Mouse (Mus musculus) limb, embryonic 10.5 days (tissue): Measurements from ENCODE around the gene Sbk2. TPM values are rescaled to one million over a fixed set of nuclear protein-coding genes. Genes with fewer than 3 reads are reported as not detected.

Experiments used
- DNase-seq: peaks from one replicate; pipeline ENCODE4 v3.0.0-alpha.2; 2017; ENCODE audit warnings: low spot score
- H3K27ac ChIP-seq: fragments of 300-500 bp; sonication (generic); 2 replicates; pipeline ENCODE4 v1.5.1; 2016; ENCODE audit warnings: mild to moderate bottlenecking
- H3K27me3 ChIP-seq: fragments of 300-500 bp; sonication (generic); 2 replicates; pipeline ENCODE4 v1.6.1; 2016; ENCODE audit warnings: low read depth, mild to moderate bottlenecking; ENCODE audit not compliant: poor library complexity, severe bottlenecking
- H3K36me3 ChIP-seq: fragments of 300-500 bp; sonication (generic); 2 replicates; pipeline ENCODE4 v1.6.1; 2016; ENCODE audit warnings: mild to moderate bottlenecking, moderate library complexity
- H3K4me1 ChIP-seq: fragments of 300-500 bp; sonication (generic); 2 replicates; pipeline ENCODE4 v1.6.1; 2016
- H3K4me3 ChIP-seq: fragments of 300-500 bp; sonication (generic); 2 replicates; pipeline ENCODE4 v1.5.1; 2016; ENCODE audit warnings: mild to moderate bottlenecking, moderate library complexity
- H3K9me3 ChIP-seq: fragments of 300-500 bp; sonication (generic); replicated peaks from 2 replicates; pipeline ENCODE4 v1.6.1; 2016; ENCODE audit warnings: mild to moderate bottlenecking
- WGBS: fragments of 180-500 bp; shearing (Covaris S2); methylation state at CpG from one replicate; pipeline ENCODE4 v1.1.7; 2016; 5-methylcytosine and 5-hydroxymethylcytosine counted together
- polyA plus RNA-seq: library from polyadenylated mRNA; unstranded; fragments of >200 nt; fragmentation: Nextera tagmentation; extraction: Ambion mirVana; gene quantifications from 2 replicates; pipeline ENCODE4 v1.2.1, GENCODE M21; 2016

Gene Sbk2
- polyA plus RNA-seq, 1 experiment from 2014 or later = 0.10 TPM

GRCm38 (mm10) chr7:4915669-4916416 is 48.4 kb downstream of the Sbk2 start:
- Histone ChIP-seq H3K27ac (peak overlapping the region; percentile 99), H3K27me3 (no peaks in the 10 kb centered on the region), H3K9me3 (0 out of 2 replicates have a peak, but pooled peaks cover 1% of the 10 kb centered on the region), H3K4me3 (peak overlapping the region; percentile 84), H3K4me1 (peaks cover 26% of the 10 kb centered on the region), H3K36me3 (peaks cover 38% of the 10 kb centered on the region)
- 22% methylated on average over 14 of the region's 14 CpGs for whole genome bisulfite sequencing
- peak; percentile 54 for DNase-seq

- H3K9me3 ChIP-seq = no peaks in the 10 kb centered on the region
- H3K4me3 ChIP-seq = peak within 1 kb of the TSS; percentile 84
- H3K27ac ChIP-seq = peak within 1 kb of the TSS; percentile 99
- peak; percentile 97 for DNase-seq
- H3K36me3 ChIP-seq = peaks cover 31% of the 10 kb centered on the region
- H3K27me3 ChIP-seq = no peaks in the 10 kb centered on the region
- H3K4me1 ChIP-seq = peaks cover 19% of the 10 kb centered on the region
- WGBS = under 1% methylated on average over 56 of the region's 56 CpGs
Observed at GRCm38 (mm10) chr7:4915007-4915665, 49.1 kb downstream of the Sbk2 start, which contains the start of gene Zfp628. Gene Zfp628 (plus strand): TSS chr7:4915217.

GRCm38 (mm10) chr7:4912248-4912647 is 52.0 kb downstream of the Sbk2 start:
- Histone ChIP-seq H3K9me3 (no peaks in the 10 kb centered on the region), H3K36me3 (peaks cover 2% of the 10 kb centered on the region), H3K4me1 (peaks cover 15% of the 10 kb centered on the region), H3K27me3 (no peaks in the 10 kb centered on the region), H3K27ac (no peak overlapping the region), H3K4me3 (no peak overlapping the region)
- no peak for DNase-seq
- 58% methylated on average over 5 of the region's 5 CpGs for WGBS

- peak; percentile 78 for DNase-seq
- H3K27ac ChIP-seq = no peak overlapping the region
Observed at GRCm38 (mm10) chr7:4911561-4911960, 52.6 kb downstream of the Sbk2 start.

GRCm38 (mm10) chr7:4906466-4906950 is 57.7 kb downstream of the Sbk2 start, which contains the start of gene Gm36210:
Gene Gm36210 (minus strand): TSS chr7:4906516.
- Histone ChIP-seq H3K4me1 (no peaks in the 10 kb centered on the region), H3K27me3 (no peaks in the 10 kb centered on the region), H3K27ac (no peak within 1 kb of the TSS), H3K36me3 (no peaks in the 10 kb centered on the region), H3K4me3 (no peak within 1 kb of the TSS), H3K9me3 (no peaks in the 10 kb centered on the region)
- WGBS = 77% methylated on average over 10 of the region's 10 CpGs
- DNase-seq = no peak

More at GRCm38 (mm10) chr7:4911561-4911960, 52.6 kb downstream of the Sbk2 start:
- Histone ChIP-seq H3K27me3 (no peaks in the 10 kb centered on the region), H3K4me3 (no peak overlapping the region), H3K36me3 (no peaks in the 10 kb centered on the region), H3K4me1 (peaks cover 9% of the 10 kb centered on the region), H3K9me3 (no peaks in the 10 kb centered on the region)
- WGBS = 46% methylated on average over 9 of the region's 9 CpGs

- WGBS = 87% methylated on average over 9 of the region's 9 CpGs
- DNase-seq = no peak
- Histone ChIP-seq H3K27ac (no peak overlapping the region), H3K36me3 (no peaks in the 10 kb centered on the region), H3K4me1 (peaks cover 7% of the 10 kb centered on the region), H3K9me3 (0 out of 2 replicates have a peak, but pooled peaks cover 2% of the 10 kb centered on the region), H3K27me3 (peaks cover 33% of the 10 kb centered on the region), H3K4me3 (no peak overlapping the region)
Observed at GRCm38 (mm10) chr7:4902404-4902803, 61.8 kb downstream of the Sbk2 start.

- Histone ChIP-seq H3K36me3 (no peaks in the 10 kb centered on the region), H3K4me3 (0 out of 2 replicates have a peak overlapping the region, but pooled peaks have one; percentile 10), H3K9me3 (0 out of 2 replicates have a peak, but pooled peaks cover 2% of the 10 kb centered on the region), H3K4me1 (peaks cover 7% of the 10 kb centered on the region), H3K27me3 (peaks cover 33% of the 10 kb centered on the region), H3K27ac (no peak overlapping the region)
- WGBS = 51% methylated on average over 8 of the region's 8 CpGs
- DNase-seq = peak; percentile 58
Observed at GRCm38 (mm10) chr7:4901171-4901570, 63.0 kb downstream of the Sbk2 start.

- H3K4me3 ChIP-seq = peak overlapping the region; percentile 21
- H3K9me3 ChIP-seq = 0 out of 2 replicates have a peak, but pooled peaks cover 2% of the 10 kb centered on the region
- H3K36me3 ChIP-seq = no peaks in the 10 kb centered on the region
- H3K4me1 ChIP-seq = peaks cover 7% of the 10 kb centered on the region
- WGBS = 32% methylated on average over 11 of the region's 11 CpGs
- H3K27ac ChIP-seq = no peak overlapping the region
- DNase-seq = no peak
- peaks cover 33% of the 10 kb centered on the region for H3K27me3 ChIP-seq
Observed at GRCm38 (mm10) chr7:4900523-4900851, 63.7 kb downstream of the Sbk2 start.

- Histone ChIP-seq H3K9me3 (0 out of 2 replicates have a peak, but pooled peaks cover 2% of the 10 kb centered on the region), H3K4me1 (peaks cover 7% of the 10 kb centered on the region), H3K27me3 (peaks cover 33% of the 10 kb centered on the region), H3K27ac (no peak overlapping the region), H3K4me3 (peak overlapping the region; percentile 35), H3K36me3 (no peaks in the 10 kb centered on the region)
- 6% methylated on average over 19 of the region's 19 CpGs for WGBS
- no peak for DNase-seq
Observed at GRCm38 (mm10) chr7:4899649-4900522, 64.3 kb downstream of the Sbk2 start.

GRCm38 (mm10) chr7:4898851-4899648 is 65.2 kb downstream of the Sbk2 start:
- peak; percentile 37 for DNase-seq
- H3K9me3 ChIP-seq = 0 out of 2 replicates have a peak, but pooled peaks cover 2% of the 10 kb centered on the region
- H3K4me1 ChIP-seq = peaks cover 7% of the 10 kb centered on the region
- peaks cover 33% of the 10 kb centered on the region for H3K27me3 ChIP-seq
- no peaks in the 10 kb centered on the region for H3K36me3 ChIP-seq
- WGBS = 14% methylated on average over 18 of the region's 18 CpGs
- no peak overlapping the region for H3K27ac ChIP-seq
- H3K4me3 ChIP-seq = peak overlapping the region; percentile 35

GRCm38 (mm10) chr7:4895186-4895585 is 69.0 kb downstream of the Sbk2 start:
- Histone ChIP-seq H3K36me3 (no peaks in the 10 kb centered on the region), H3K27ac (no peak overlapping the region), H3K4me1 (peaks cover 7% of the 10 kb centered on the region), H3K27me3 (peaks cover 22% of the 10 kb centered on the region), H3K9me3 (no peaks in the 10 kb centered on the region), H3K4me3 (no peak overlapping the region)
- no peak for DNase-seq
- 48% methylated on average over 11 of the region's 11 CpGs for WGBS
